In genomic region chr7:95004161-95004560, GRCm38 (mm10) we compare ENCODE assay signal across 17 mouse cellular contexts.
A peak's percentile ranks its signal among the peaks of the same experiment; 100 is the strongest.
DNase-seq lines count a peak whose midpoint lies in the region; ATAC-seq lines count a peak whose summit lies in the region.
"Had no signal": no experiment of that assay in that cellular context is flagged by ENCODE, and none has a peak within 500 bp of the region (broad histone marks: within the 10 kb centered on the region; RNA-seq: fewer than 3 reads in every experiment).

No protein-coding gene starts in this region.

- H3K9ac ChIP-seq in midbrain, embryonic 11.5 days (ENCODE audit: low read length): no peak overlapping the region
- no peak overlapping the region for H3K9ac ChIP-seq in midbrain, embryonic 13.5 days (replicated peaks)
- H3K9ac ChIP-seq: embryonic facial prominence, embryonic 12.5 days; forebrain, embryonic 13.5 days; forebrain, embryonic 15.5 days; forebrain, postnatal 0 days had no signal

- no peak overlapping the region for H3K4me2 ChIP-seq in midbrain, embryonic 11.5 days
- H3K4me2 ChIP-seq in midbrain, embryonic 13.5 days (replicated peaks): no peak overlapping the region
- H3K4me2 ChIP-seq: embryonic facial prominence, embryonic 12.5 days; forebrain, embryonic 13.5 days; forebrain, embryonic 15.5 days had no signal

- H3K9me3 ChIP-seq in midbrain, embryonic 11.5 days (ENCODE audit: control insufficient read depth, low read length): no peaks in the 10 kb centered on the region
- H3K9me3 ChIP-seq in midbrain, embryonic 13.5 days: no peaks in the 10 kb centered on the region
- H3K9me3 ChIP-seq: embryonic facial prominence, embryonic 10.5 days; embryonic facial prominence, embryonic 12.5 days; forebrain, embryonic 13.5 days; forebrain, embryonic 15.5 days had no signal

- 85% methylated on average over 3 of the region's 3 CpGs for WGBS in midbrain, embryonic 11.5 days
- WGBS in midbrain, embryonic 13.5 days: 91% methylated on average over 3 of the region's 3 CpGs

- H3K27ac ChIP-seq in midbrain, embryonic 11.5 days (ENCODE audit: low read depth, low read length): no peak overlapping the region
- H3K27ac ChIP-seq in midbrain, embryonic 13.5 days: no peak overlapping the region
- H3K27ac ChIP-seq: embryonic facial prominence, embryonic 10.5 days; embryonic facial prominence, embryonic 12.5 days; forebrain, embryonic 13.5 days; forebrain, embryonic 15.5 days had no signal

- no peaks in the 10 kb centered on the region for H3K36me3 ChIP-seq in midbrain, embryonic 11.5 days (ENCODE audit: control insufficient read depth, insufficient read depth, low read length)
- no peaks in the 10 kb centered on the region for H3K36me3 ChIP-seq in midbrain, embryonic 13.5 days
- H3K36me3 ChIP-seq: embryonic facial prominence, embryonic 10.5 days; embryonic facial prominence, embryonic 12.5 days; forebrain, embryonic 15.5 days had no signal

- H3K4me1 ChIP-seq in midbrain, embryonic 11.5 days (ENCODE audit: control insufficient read depth, insufficient read depth, low read length): no peaks in the 10 kb centered on the region
- no peaks in the 10 kb centered on the region for H3K4me1 ChIP-seq in midbrain, embryonic 13.5 days (replicated peaks)
- H3K4me1 ChIP-seq: embryonic facial prominence, embryonic 10.5 days; embryonic facial prominence, embryonic 12.5 days; forebrain, embryonic 13.5 days; forebrain, embryonic 15.5 days had no signal

- no peaks in the 10 kb centered on the region for H3K27me3 ChIP-seq in midbrain, embryonic 11.5 days (ENCODE audit: control insufficient read depth, insufficient read depth, low read length)
- no peaks in the 10 kb centered on the region for H3K27me3 ChIP-seq in midbrain, embryonic 13.5 days
- H3K27me3 ChIP-seq: embryonic facial prominence, embryonic 12.5 days; forebrain, embryonic 13.5 days; forebrain, embryonic 15.5 days had no signal

- DNase-seq in adrenal gland, adult 2 months: peak; percentile 66
- no peak for DNase-seq in adrenal gland, adult 18-20 months (ENCODE audit: low spot score in 2 of 2)
- peak; percentile 54 for DNase-seq in midbrain, embryonic 11.5 days (ENCODE audit: low spot score, missing footprints)
- DNase-seq in adrenal gland, postnatal 14 days: peak; percentile 34
- DNase-seq in kidney, adult 11 months: no peak
- DNase-seq in lung, postnatal 10 days: no peak
- DNase-seq: cerebellum, adult 11-12 months; cerebellum, adult 2 months; cerebellum, adult 9-10 months; cerebellum, postnatal 10 days; cerebellum, postnatal 25 days; forebrain, postnatal 0 days had no signal

- no peak overlapping the region for H3K4me3 ChIP-seq in midbrain, embryonic 11.5 days (ENCODE audit: low read depth, low read length)
- no peak overlapping the region for H3K4me3 ChIP-seq in midbrain, embryonic 13.5 days (replicated peaks)
- H3K4me3 ChIP-seq: embryonic facial prominence, embryonic 10.5 days; embryonic facial prominence, embryonic 12.5 days; forebrain, embryonic 13.5 days; forebrain, embryonic 15.5 days had no signal

- ATAC-seq in midbrain, embryonic 11.5 days (ENCODE audit: low FRiP score): no peak
- no peak for ATAC-seq in midbrain, embryonic 13.5 days
- ATAC-seq: forebrain, embryonic 13.5 days; forebrain, embryonic 15.5 days; forebrain, postnatal 0 days had no signal

Comparison
In these comparisons a context has a peak if more than half of its experiments do, and no peak if none do; other contexts are left out.
1. DNase-seq: peak in adrenal gland, adult 2 months (single experiment), midbrain, embryonic 11.5 days (single experiment) and adrenal gland, postnatal 14 days (single experiment); none in adrenal gland, adult 18-20 months (0 of 2), kidney, adult 11 months (single experiment) and lung, postnatal 10 days (single experiment).